Mouse (Mus musculus) left cerebral cortex, adult 8-10 months (tissue): Measurements from ENCODE around the gene Ctsd. TPM values are rescaled to one million over a fixed set of nuclear protein-coding genes. Genes with fewer than 3 reads are reported as not detected.
A peak's percentile ranks its signal among the peaks of the same experiment; 100 is the strongest.

Source experiments
- DNase-seq, 2 experiments: peaks; one replicate each; pipeline ENCODE4 v3.0.0; 2022; ENCODE audit warnings: low spot score in 2 of 2
- total RNA-seq, 4 experiments: library from RNA; stranded (reverse); gene quantifications; 2 replicates each; pipeline ENCODE4 v1.2.4; 2022

The Ctsd gene
- total RNA-seq, 4 experiments from 2014 or later = 328 to 1,203 (median 591) TPM

GRCm38 (mm10) chr7:142374413-142375015 is 13.3 kb downstream of the Ctsd start:
- DNase-seq = no peak

- no peak for DNase-seq
These were observed 14.0 kb downstream of the Ctsd start, which contains the start of gene Ifitm10 for GRCm38 (mm10) chr7:142373641-142374412. Gene Ifitm10 (minus strand): TSS chr7:142373753.

- DNase-seq = no peak
These were observed 14.8 kb downstream of the Ctsd start for GRCm38 (mm10) chr7:142373039-142373438.

- DNase-seq = no peak
These were observed 15.8 kb downstream of the Ctsd start for GRCm38 (mm10) chr7:142371768-142372661.

- peak; percentile 37 to 78 for DNase-seq
These were observed 16.5 kb downstream of the Ctsd start for GRCm38 (mm10) chr7:142371398-142371767.

- DNase-seq = no peak
These were observed 16.9 kb downstream of the Ctsd start for GRCm38 (mm10) chr7:142370937-142371336.

GRCm38 (mm10) chr7:142369820-142370219 is 18.0 kb downstream of the Ctsd start:
- DNase-seq = no peak

GRCm38 (mm10) chr7:142368856-142369255 is 19.0 kb downstream of the Ctsd start:
- no peak for DNase-seq

- no peak for DNase-seq
These were observed 24.7 kb downstream of the Ctsd start for GRCm38 (mm10) chr7:142363107-142363506.

GRCm38 (mm10) chr7:142360743-142361142 is 27.1 kb downstream of the Ctsd start:
- no peak for DNase-seq

GRCm38 (mm10) chr7:142359129-142359528 is 28.7 kb downstream of the Ctsd start:
- no peak for DNase-seq

- DNase-seq = no peak
These were observed 30.3 kb downstream of the Ctsd start for GRCm38 (mm10) chr7:142357566-142357965.

GRCm38 (mm10) chr7:142354661-142355233 is 33.1 kb downstream of the Ctsd start:
- no peak for DNase-seq

- no peak for DNase-seq
These were observed 34.0 kb downstream of the Ctsd start for GRCm38 (mm10) chr7:142353854-142354253.

- no peak for DNase-seq
These were observed 36.3 kb downstream of the Ctsd start for GRCm38 (mm10) chr7:142351569-142351968.

GRCm38 (mm10) chr7:142349308-142349961 is 38.4 kb downstream of the Ctsd start:
- DNase-seq = no peak

GRCm38 (mm10) chr7:142347542-142347941 is 40.3 kb downstream of the Ctsd start:
- no peak for DNase-seq

GRCm38 (mm10) chr7:142342247-142342640 is 45.6 kb downstream of the Ctsd start:
- DNase-seq = no peak

GRCm38 (mm10) chr7:142341564-142342246 is 46.1 kb downstream of the Ctsd start:
- no peak for DNase-seq

- DNase-seq = no peak
These were observed 47.4 kb downstream of the Ctsd start for GRCm38 (mm10) chr7:142340269-142340970.
